Mouse (Mus musculus) lung, embryonic 14.5 days (tissue): ENCODE data around the gene Ifitm1. TPM values are rescaled to one million over a fixed set of nuclear protein-coding genes. Genes with fewer than 3 reads are reported as not detected.
A peak's percentile ranks its signal among the peaks of the same experiment; 100 is the strongest.

Experiments
- ATAC-seq: fragments of 200-750 bp; cut with Nextera tagmentation; 2 replicates; pipeline ENCODE4 v1.8.0; 2017; ENCODE audit warnings: mild to moderate bottlenecking, moderate TSS enrichment, moderate library complexity; ENCODE audit not compliant: insufficient read depth
- DNase-seq: peaks from one replicate; pipeline ENCODE4 v3.0.0-alpha.2; 2015
- H3K27ac ChIP-seq: fragments of 300-500 bp; sonication (generic); 2 replicates; pipeline ENCODE4 v1.5.1; 2014; ENCODE audit warnings: low read depth, mild to moderate bottlenecking, moderate library complexity
- H3K27me3 ChIP-seq: fragments of 300-500 bp; sonication (generic); 2 replicates; pipeline ENCODE4 v1.6.1; 2014; ENCODE audit warnings: low read length, control low read depth; ENCODE audit not compliant: insufficient read depth
- H3K36me3 ChIP-seq: fragments of 300-500 bp; sonication (generic); 2 replicates; pipeline ENCODE4 v1.6.1; 2014; ENCODE audit warnings: control low read depth; ENCODE audit not compliant: insufficient read depth
- H3K4me1 ChIP-seq: fragments of 300-500 bp; sonication (generic); 2 replicates; pipeline ENCODE4 v1.6.1; 2014; ENCODE audit warnings: antibody characterized with exemption, control low read depth; ENCODE audit not compliant: insufficient read depth
- H3K4me2 ChIP-seq: fragments of 300-500 bp; sonication (generic); 2 replicates; pipeline ENCODE4 v1.6.1; 2014; ENCODE audit warnings: mild to moderate bottlenecking
- H3K4me3 ChIP-seq: fragments of 300-500 bp; sonication (generic); 2 replicates; pipeline ENCODE4 v1.5.1; 2014; ENCODE audit warnings: low read depth, low read length
- H3K9ac ChIP-seq: fragments of 300-500 bp; sonication (generic); 2 replicates; pipeline ENCODE4 v1.6.1; 2014
- H3K9me3 ChIP-seq: fragments of 300-500 bp; sonication (generic); 2 replicates; pipeline ENCODE4 v1.6.1; 2016; ENCODE audit warnings: low read depth, low read length, control low read depth
- CTCF ChIP-seq: IDR thresholded peaks from 2 replicates; pipeline ENCODE4 v1.5.1; 2016; ENCODE audit warnings: antibody characterized with exemption, low read depth
- WGBS: fragments of 180-500 bp; shearing (Covaris S2); extraction: QIAGEN DNeasy Blood & Tissue Kit; methylation state at CpG from one replicate; pipeline ENCODE4 v1.1.7; 2014; 5-methylcytosine and 5-hydroxymethylcytosine counted together
- polyA plus RNA-seq: library from polyadenylated mRNA; unstranded; fragments of >200 nt; fragmentation: Nextera tagmentation; extraction: Ambion mirVana; gene quantifications from 2 replicates; pipeline ENCODE4 v1.2.1, GENCODE M21; 2014

Gene Ifitm1
- polyA plus RNA-seq, 1 experiment from 2014 or later: 42.5 TPM

DNA sequence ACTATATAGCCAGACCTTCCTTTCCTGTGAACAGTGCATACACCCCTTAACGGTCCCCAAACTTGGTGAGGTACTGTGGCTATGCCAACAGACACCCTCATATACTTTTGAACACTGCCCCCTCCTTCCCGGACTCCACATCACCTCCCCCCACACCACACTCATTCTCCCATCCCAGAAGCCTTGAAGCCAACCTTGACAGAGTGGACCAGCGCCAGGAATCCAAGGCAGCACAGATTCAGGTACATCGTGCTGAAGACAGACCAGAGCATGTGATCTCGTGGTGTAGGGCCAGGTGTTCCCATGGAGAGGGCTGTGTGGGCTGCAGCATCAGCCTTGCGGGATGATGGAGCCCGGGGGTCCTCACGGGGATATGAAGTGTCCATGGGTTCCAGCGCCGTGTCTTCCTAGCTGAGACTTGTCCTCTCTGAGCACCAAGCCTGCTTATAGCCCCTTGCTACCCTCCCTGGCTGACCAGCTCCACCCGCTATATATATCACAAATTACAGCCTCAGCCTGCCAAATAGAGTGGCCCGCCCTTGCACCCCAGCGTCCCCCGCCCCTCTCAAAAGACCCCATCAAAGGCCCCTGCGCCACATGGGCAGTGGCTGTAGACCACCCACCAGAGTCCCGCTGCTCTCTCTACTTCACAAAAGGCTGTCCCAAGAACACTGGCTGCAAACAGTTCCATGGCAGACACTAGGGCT is 17.0 kb upstream of the Ifitm1 start, which contains the start of gene Ifitm5:
Gene Ifitm5 (minus strand): TSS at position 468 of the 707 bp plus-strand sequence.
- H3K4me1 ChIP-seq: peaks cover 11% of the 10 kb centered on the region; the same call in 1 of the 2 replicates
- no peak for TF ChIP-seq CTCF
- no peak within 1 kb of the TSS for H3K9ac ChIP-seq
- peaks cover 51% of the 10 kb centered on the region for H3K36me3 ChIP-seq
- ATAC-seq: no peak
- peak within 1 kb of the TSS; percentile 9; the same call in 1 of the 2 replicates for H3K27ac ChIP-seq
- no peaks in the 10 kb centered on the region for H3K27me3 ChIP-seq
- no peak for DNase-seq
- H3K9me3 ChIP-seq: no peaks in the 10 kb centered on the region
- H3K4me3 ChIP-seq: no peak within 1 kb of the TSS
- WGBS: 86% methylated on average over 16 of the region's 16 CpGs
- no peak within 1 kb of the TSS for H3K4me2 ChIP-seq

DNA sequence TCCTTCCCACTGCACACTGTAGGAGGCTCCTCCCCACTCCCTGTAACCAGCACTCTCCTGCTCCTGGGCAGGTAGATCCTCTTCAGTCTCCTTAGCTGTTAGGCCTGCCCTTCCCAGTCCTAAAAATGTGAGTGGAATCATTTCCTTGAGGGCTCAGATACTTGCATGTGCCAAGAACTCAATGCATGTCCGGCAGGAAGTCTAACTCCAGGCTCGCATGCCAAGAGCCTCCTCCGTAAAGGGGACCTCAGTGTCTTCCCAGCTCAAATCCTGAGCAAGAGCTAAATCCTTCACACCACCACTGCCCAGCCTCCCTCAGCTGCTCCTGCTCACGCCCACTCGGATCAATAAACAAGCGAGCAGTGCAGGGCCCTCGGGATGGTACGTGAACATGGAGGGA is 16.0 kb upstream of the Ifitm1 start:
- no peak overlapping the region for H3K4me3 ChIP-seq
- no peaks in the 10 kb centered on the region for H3K27me3 ChIP-seq
- peak; percentile 61 for DNase-seq
- no peaks in the 10 kb centered on the region for H3K9me3 ChIP-seq
- peak overlapping the region; percentile 9; the same call in 1 of the 2 replicates for H3K27ac ChIP-seq
- no peak for TF ChIP-seq CTCF
- H3K9ac ChIP-seq: no peak overlapping the region
- H3K4me2 ChIP-seq: no peak overlapping the region; the same call in 1 of the 2 replicates
- peaks cover 13% of the 10 kb centered on the region for H3K4me1 ChIP-seq
- WGBS: 34% methylated on average over 8 of the region's 8 CpGs
- peaks cover 41% of the 10 kb centered on the region for H3K36me3 ChIP-seq
- ATAC-seq: no peak

DNA sequence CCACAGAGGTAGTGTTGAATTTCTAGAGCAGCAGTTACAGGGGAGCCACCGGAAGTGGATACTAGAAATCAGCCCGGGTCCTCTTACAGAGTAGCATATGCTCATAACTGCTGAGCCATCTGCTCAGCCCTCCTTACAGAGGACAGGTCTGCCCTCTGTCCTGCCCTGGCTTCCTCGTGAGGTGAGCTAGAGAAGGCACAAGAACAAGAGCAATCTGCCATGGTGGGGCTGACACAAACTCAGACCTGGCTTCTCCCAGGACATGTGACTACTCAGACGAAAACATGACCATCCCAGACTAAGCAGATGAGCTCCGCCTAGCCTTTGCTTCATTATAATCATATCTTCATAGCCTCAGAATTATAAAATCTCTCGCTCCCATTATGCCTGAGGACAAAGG is 15.3 kb upstream of the Ifitm1 start:
- H3K4me3 ChIP-seq: no peak overlapping the region
- H3K9me3 ChIP-seq: no peaks in the 10 kb centered on the region
- H3K27ac ChIP-seq: no peak overlapping the region
- peaks cover 20% of the 10 kb centered on the region for H3K4me1 ChIP-seq
- H3K9ac ChIP-seq: no peak overlapping the region
- peaks cover 34% of the 10 kb centered on the region for H3K36me3 ChIP-seq
- WGBS: 72% methylated on average over 6 of the region's 6 CpGs
- no peak for ATAC-seq
- no peak for TF ChIP-seq CTCF
- no peak overlapping the region for H3K4me2 ChIP-seq
- no peaks in the 10 kb centered on the region for H3K27me3 ChIP-seq
- no peak for DNase-seq

DNA sequence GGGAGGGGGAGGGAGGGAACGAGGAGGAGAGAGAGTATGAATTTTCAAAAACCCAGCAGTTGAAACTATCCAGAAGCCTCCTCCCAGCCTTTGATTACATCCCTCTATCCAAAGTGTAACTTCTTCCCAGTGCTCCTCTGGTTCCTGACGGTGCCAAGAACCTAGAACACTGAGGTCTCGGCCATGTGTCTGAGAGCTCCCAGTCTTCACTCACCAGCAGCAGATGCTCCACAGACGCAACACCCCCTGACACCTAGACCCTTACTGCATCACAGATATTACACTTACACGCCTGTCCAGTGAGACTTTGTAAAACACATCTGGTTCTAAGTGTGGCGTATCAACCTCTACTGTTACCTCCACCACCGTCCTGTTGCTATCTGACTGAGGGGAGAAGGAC is 14.6 kb upstream of the Ifitm1 start:
- peaks cover 20% of the 10 kb centered on the region for H3K4me1 ChIP-seq
- no peak for ATAC-seq
- 61% methylated on average over 7 of the region's 7 CpGs for WGBS
- peaks cover 29% of the 10 kb centered on the region for H3K36me3 ChIP-seq
- H3K9me3 ChIP-seq: no peaks in the 10 kb centered on the region
- no peak overlapping the region for H3K4me2 ChIP-seq
- no peak overlapping the region for H3K27ac ChIP-seq
- H3K9ac ChIP-seq: no peak overlapping the region
- no peaks in the 10 kb centered on the region for H3K27me3 ChIP-seq
- no peak for TF ChIP-seq CTCF
- DNase-seq: no peak
- no peak overlapping the region for H3K4me3 ChIP-seq

DNA sequence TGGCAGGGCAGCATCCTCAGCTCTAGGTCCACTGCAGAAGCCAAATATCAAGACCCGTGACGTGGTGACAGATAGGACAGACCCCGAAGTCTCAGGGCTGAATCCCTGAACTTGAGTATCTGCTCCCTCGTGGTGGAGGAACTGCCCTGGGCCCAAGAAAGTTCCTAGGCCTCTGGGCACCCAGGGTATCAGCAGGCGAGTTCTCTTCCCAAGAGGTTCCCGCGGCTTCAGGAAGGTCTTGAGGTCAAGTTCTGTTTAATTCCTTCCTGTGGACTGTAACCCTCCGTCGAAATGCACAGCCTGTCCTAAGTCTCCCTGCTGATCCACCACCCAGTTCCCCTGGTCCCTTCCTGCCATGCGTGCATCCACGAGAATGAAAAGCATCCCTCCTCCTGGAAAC is 13.9 kb upstream of the Ifitm1 start:
- 68% methylated on average over 11 of the region's 11 CpGs for WGBS
- H3K27ac ChIP-seq: no peak overlapping the region
- no peak for ATAC-seq

DNA sequence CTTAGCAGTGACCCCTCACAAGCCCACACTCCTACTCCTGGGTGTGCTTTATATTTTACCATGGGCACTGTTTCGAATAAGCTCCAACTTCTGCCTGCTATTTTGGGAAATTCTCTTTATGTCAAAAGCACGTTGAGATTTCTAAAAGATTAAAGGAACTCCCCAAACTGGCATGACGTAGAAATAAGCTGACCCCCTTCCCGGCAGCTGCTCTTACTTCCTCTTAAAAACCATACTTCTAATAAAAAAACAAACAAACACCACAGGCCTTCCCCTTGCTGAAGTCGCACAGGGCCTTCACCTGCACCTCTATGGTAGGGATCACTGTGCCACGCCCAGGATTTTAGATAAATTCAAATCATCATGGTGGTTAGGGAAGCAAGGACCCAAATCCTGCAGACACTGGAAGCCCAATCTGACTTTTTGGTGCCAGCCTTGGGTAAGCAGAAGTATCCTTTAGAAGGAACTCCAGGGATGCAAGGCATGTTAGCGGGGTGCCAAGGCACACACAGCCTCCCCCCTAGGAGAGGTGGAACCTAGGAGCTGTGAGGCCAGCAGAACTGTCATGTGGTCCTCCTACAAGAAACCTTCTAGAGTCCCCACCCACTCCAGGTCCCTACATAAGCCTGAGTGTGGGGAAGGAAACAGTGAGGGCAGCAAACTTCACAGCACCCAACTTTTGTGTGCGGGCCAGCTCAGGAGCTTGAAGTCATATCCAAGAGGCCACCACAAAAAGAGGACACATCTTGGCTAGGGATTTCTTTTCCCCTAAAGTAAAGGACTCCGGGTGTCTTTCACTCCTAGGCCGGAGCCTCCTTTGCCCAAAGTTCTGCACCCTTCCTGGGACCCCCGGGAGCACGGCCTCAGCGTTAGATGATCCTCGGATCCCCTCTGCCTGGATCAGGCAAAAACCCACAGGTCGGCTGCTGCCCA is 13.0 kb upstream of the Ifitm1 start:
- DNase-seq: no peak
- Histone ChIP-seq H3K4me1 (peaks cover 20% of the 10 kb centered on the region), H3K36me3 (peaks cover 13% of the 10 kb centered on the region), H3K4me2 (peak overlapping the region; percentile 90), H3K9me3 (no peaks in the 10 kb centered on the region), H3K27me3 (no peaks in the 10 kb centered on the region), H3K4me3 (peak overlapping the region; percentile 60), H3K27ac (peak overlapping the region; percentile 44; the same call in 1 of the 2 replicates), H3K9ac (peak overlapping the region; percentile 67)
- TF ChIP-seq CTCF: no peak
- no peak for ATAC-seq
- WGBS: 40% methylated on average over 15 of the region's 15 CpGs

More for the DNA sequence above, 13.9 kb upstream of the Ifitm1 start:
- no peaks in the 10 kb centered on the region for H3K27me3 ChIP-seq
- no peak for TF ChIP-seq CTCF
- H3K4me2 ChIP-seq: peak overlapping the region; percentile 90
- no peak overlapping the region for H3K9ac ChIP-seq
- peaks cover 22% of the 10 kb centered on the region for H3K36me3 ChIP-seq
- H3K4me1 ChIP-seq: peaks cover 20% of the 10 kb centered on the region
- DNase-seq: no peak
- H3K4me3 ChIP-seq: no peak overlapping the region
- H3K9me3 ChIP-seq: no peaks in the 10 kb centered on the region

DNA sequence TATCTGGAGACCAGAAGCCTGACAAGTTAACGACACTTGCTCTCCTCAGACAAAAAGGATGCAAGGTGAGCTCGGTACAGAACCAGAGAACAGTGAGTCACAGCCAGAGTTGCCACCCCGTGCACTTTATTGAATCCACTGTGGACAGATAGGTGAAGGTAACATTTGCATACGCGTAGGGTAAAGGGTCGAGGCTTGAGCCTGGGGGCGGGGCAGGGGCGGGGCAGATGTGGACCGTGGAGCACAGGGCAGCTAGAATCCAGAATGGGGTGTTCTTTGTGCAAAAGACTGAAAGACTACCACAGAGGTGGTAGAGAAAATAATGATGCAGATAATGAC is 12.3 kb upstream of the Ifitm1 start:
- Histone ChIP-seq H3K4me2 (peak overlapping the region; percentile 90), H3K4me3 (peak overlapping the region; percentile 60), H3K27ac (peak overlapping the region; percentile 44; the same call in 1 of the 2 replicates), H3K27me3 (no peaks in the 10 kb centered on the region), H3K9ac (peak overlapping the region; percentile 67), H3K4me1 (peaks cover 20% of the 10 kb centered on the region), H3K36me3 (peaks cover 7% of the 10 kb centered on the region; the same call in 1 of the 2 replicates), H3K9me3 (no peaks in the 10 kb centered on the region)
- no peak for TF ChIP-seq CTCF
- DNase-seq (no peak), ATAC-seq (no peak)
- WGBS: 4% methylated on average over 9 of the region's 9 CpGs
